Mouse (Mus musculus): ENCODE results near the gene Galnt15. TPM values are rescaled to one million over a fixed set of nuclear protein-coding genes. Genes with fewer than 3 reads are reported as not detected.

Galnt15 gene
- polyA plus RNA-seq, 2 experiments: 0.19 to 0.25 TPM

GRCm38 (mm10) chr14:32023891-32024290 is 4.9 kb upstream of the Galnt15 start:
- no peak overlapping the region for H3K4me3 ChIP-seq (replicated peaks; ENCODE audit: low read length)
- 76% methylated on average over 4 of the region's 4 CpGs for WGBS
- no peak overlapping the region for H3K27ac ChIP-seq (replicated peaks; ENCODE audit: low read depth, low read length)
- H3K9ac ChIP-seq (ENCODE audit: low read depth, low read length, severe bottlenecking): no peak overlapping the region
- no peaks in the 10 kb centered on the region for H3K9me3 ChIP-seq (ENCODE audit: control insufficient read depth, low read length)
- no peak overlapping the region for H3K4me2 ChIP-seq (replicated peaks; ENCODE audit: low read depth, low read length, severe bottlenecking)
- DNase-seq (ENCODE audit: low spot score) (no peak), ATAC-seq (ENCODE audit: low FRiP score, low read depth) (no peak)
- peaks cover 4% of the 10 kb centered on the region for H3K4me1 ChIP-seq (ENCODE audit: control insufficient read depth, insufficient read depth, low read length)
- H3K36me3 ChIP-seq (ENCODE audit: control insufficient read depth, insufficient read depth, low read length): no peaks in the 10 kb centered on the region
- TF ChIP-seq POLR2A (IDR thresholded peaks at IDR 0.05; ENCODE audit: borderline replicate concordance, extremely low read depth, insufficient read depth, insufficient read length): no peak
- H3K27me3 ChIP-seq (ENCODE audit: control insufficient read depth, insufficient read depth, low read length): no peaks in the 10 kb centered on the region

GRCm38 (mm10) chr14:32027218-32027617 is 1.6 kb upstream of the Galnt15 start:
- DNase-seq (ENCODE audit: low spot score) (no peak), ATAC-seq (ENCODE audit: low FRiP score, low read depth) (no peak)
- H3K27ac ChIP-seq (replicated peaks; ENCODE audit: low read depth, low read length): no peak overlapping the region
- no peak overlapping the region for H3K4me3 ChIP-seq (replicated peaks; ENCODE audit: low read length)
- H3K4me1 ChIP-seq (ENCODE audit: control insufficient read depth, insufficient read depth, low read length): peaks cover 8% of the 10 kb centered on the region
- no peaks in the 10 kb centered on the region for H3K36me3 ChIP-seq (ENCODE audit: control insufficient read depth, insufficient read depth, low read length)
- WGBS: 53% methylated on average over 7 of the region's 7 CpGs
- no peak overlapping the region for H3K9ac ChIP-seq (ENCODE audit: low read depth, low read length, severe bottlenecking)
- H3K27me3 ChIP-seq (ENCODE audit: control insufficient read depth, insufficient read depth, low read length): no peaks in the 10 kb centered on the region
- no peak for TF ChIP-seq POLR2A (IDR thresholded peaks at IDR 0.05; ENCODE audit: borderline replicate concordance, extremely low read depth, insufficient read depth, insufficient read length)
- no peak overlapping the region for H3K4me2 ChIP-seq (replicated peaks; ENCODE audit: low read depth, low read length, severe bottlenecking)
- H3K9me3 ChIP-seq (ENCODE audit: control insufficient read depth, low read length): no peaks in the 10 kb centered on the region

GRCm38 (mm10) chr14:32029411-32029992 is 713 bp downstream of the Galnt15 start:
- Histone ChIP-seq H3K4me1 (ENCODE audit: control insufficient read depth, insufficient read depth, low read length) (peaks cover 8% of the 10 kb centered on the region), H3K9me3 (ENCODE audit: control insufficient read depth, low read length) (no peaks in the 10 kb centered on the region), H3K9ac (ENCODE audit: low read depth, low read length, severe bottlenecking) (no peak overlapping the region), H3K36me3 (ENCODE audit: control insufficient read depth, insufficient read depth, low read length) (no peaks in the 10 kb centered on the region), H3K4me3 (replicated peaks; ENCODE audit: low read length) (no peak overlapping the region), H3K27me3 (ENCODE audit: control insufficient read depth, insufficient read depth, low read length) (no peaks in the 10 kb centered on the region), H3K27ac (replicated peaks; ENCODE audit: low read depth, low read length) (no peak overlapping the region), H3K4me2 (replicated peaks; ENCODE audit: low read depth, low read length, severe bottlenecking) (no peak overlapping the region)
- DNase-seq (ENCODE audit: low spot score): no peak
- no peak for ATAC-seq (ENCODE audit: low FRiP score, low read depth)
- WGBS: 78% methylated on average over 14 of the region's 14 CpGs
- TF ChIP-seq POLR2A (IDR thresholded peaks at IDR 0.05; ENCODE audit: borderline replicate concordance, extremely low read depth, insufficient read depth, insufficient read length): no peak

GRCm38 (mm10) chr14:32030073-32030472 is 1.3 kb downstream of the Galnt15 start:
- 70% methylated on average over 5 of the region's 5 CpGs for WGBS
- Histone ChIP-seq H3K9me3 (ENCODE audit: control insufficient read depth, low read length) (no peaks in the 10 kb centered on the region), H3K4me3 (replicated peaks; ENCODE audit: low read length) (no peak overlapping the region), H3K4me2 (replicated peaks; ENCODE audit: low read depth, low read length, severe bottlenecking) (no peak overlapping the region), H3K4me1 (ENCODE audit: control insufficient read depth, insufficient read depth, low read length) (peaks cover 8% of the 10 kb centered on the region), H3K27me3 (ENCODE audit: control insufficient read depth, insufficient read depth, low read length) (no peaks in the 10 kb centered on the region), H3K9ac (ENCODE audit: low read depth, low read length, severe bottlenecking) (no peak overlapping the region), H3K27ac (replicated peaks; ENCODE audit: low read depth, low read length) (no peak overlapping the region), H3K36me3 (ENCODE audit: control insufficient read depth, insufficient read depth, low read length) (no peaks in the 10 kb centered on the region)
- no peak for TF ChIP-seq POLR2A (IDR thresholded peaks at IDR 0.05; ENCODE audit: borderline replicate concordance, extremely low read depth, insufficient read depth, insufficient read length)
- no peak for ATAC-seq (ENCODE audit: low FRiP score, low read depth)
- no peak for DNase-seq (ENCODE audit: low spot score)

GRCm38 (mm10) chr14:32032522-32032921 is 3.7 kb downstream of the Galnt15 start:
- Histone ChIP-seq H3K4me3 (replicated peaks; ENCODE audit: low read length) (no peak overlapping the region), H3K9ac (ENCODE audit: low read depth, low read length, severe bottlenecking) (no peak overlapping the region), H3K27me3 (ENCODE audit: control insufficient read depth, insufficient read depth, low read length) (no peaks in the 10 kb centered on the region), H3K36me3 (ENCODE audit: control insufficient read depth, insufficient read depth, low read length) (no peaks in the 10 kb centered on the region), H3K4me2 (replicated peaks; ENCODE audit: low read depth, low read length, severe bottlenecking) (no peak overlapping the region), H3K4me1 (ENCODE audit: control insufficient read depth, insufficient read depth, low read length) (peaks cover 8% of the 10 kb centered on the region), H3K9me3 (ENCODE audit: control insufficient read depth, low read length) (no peaks in the 10 kb centered on the region), H3K27ac (replicated peaks; ENCODE audit: low read depth, low read length) (no peak overlapping the region)
- TF ChIP-seq POLR2A (IDR thresholded peaks at IDR 0.05; ENCODE audit: borderline replicate concordance, extremely low read depth, insufficient read depth, insufficient read length): no peak
- ATAC-seq (ENCODE audit: low FRiP score, low read depth) (no peak; the same call in 1 of the 2 replicates), DNase-seq (ENCODE audit: low spot score) (peak; percentile 79)
- 5% methylated on average over 4 of the region's 4 CpGs for WGBS
